In the genomic region with DNA sequence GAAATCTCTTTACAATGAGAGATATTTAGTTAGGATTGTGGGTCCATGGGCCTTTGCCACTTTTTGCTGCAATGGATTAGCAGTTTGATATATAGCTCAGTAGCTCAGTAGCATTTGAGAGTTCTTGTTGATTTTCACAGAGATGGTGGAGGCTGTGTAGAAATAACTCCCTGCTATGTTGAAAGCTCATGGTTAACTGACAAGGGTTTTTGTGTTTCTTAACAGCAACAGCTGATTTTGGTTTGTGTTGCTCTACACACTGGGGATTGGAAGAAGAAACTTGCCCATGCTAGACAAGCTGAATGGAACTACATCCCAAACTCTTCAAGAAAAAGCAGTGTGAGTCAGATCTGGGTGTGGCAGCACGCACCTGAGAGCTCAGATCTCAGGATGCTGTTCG, we compare ENCODE assay signal across 21 mouse cellular contexts. TPM values are rescaled to one million over a fixed set of nuclear protein-coding genes. Genes with fewer than 3 reads are reported as not detected.
"Had no signal": no experiment of that assay in that cellular context is flagged by ENCODE, and none has a peak within 500 bp of the region (broad histone marks: within the 10 kb centered on the region; RNA-seq: fewer than 3 reads in every experiment).

No protein-coding gene starts in this region.

- H3K9ac ChIP-seq: liver, embryonic 13.5 days; lung, embryonic 14.5 days; midbrain, embryonic 13.5 days; neural tube, embryonic 13.5 days had no signal

- H3K27ac ChIP-seq: left cerebral cortex, adult 2 months; liver, embryonic 13.5 days; midbrain, embryonic 13.5 days; neural tube, embryonic 13.5 days; stomach, postnatal 0 days had no signal

- H3K36me3 ChIP-seq: liver, embryonic 13.5 days; midbrain, embryonic 13.5 days; neural tube, embryonic 13.5 days had no signal

- H3K4me3 ChIP-seq: left cerebral cortex, adult 2 months; liver, embryonic 13.5 days; midbrain, embryonic 13.5 days; myocyte; neural tube, embryonic 13.5 days had no signal

- H3K27me3 ChIP-seq: liver, embryonic 13.5 days; midbrain, embryonic 13.5 days; neural tube, embryonic 13.5 days had no signal

- H3K4me1 ChIP-seq: liver, embryonic 13.5 days; midbrain, embryonic 13.5 days; neural tube, embryonic 13.5 days had no signal

- DNase-seq: kidney, adult 18-20 months; kidney, adult 9 months; kidney, postnatal 14 days; layer of hippocampus, postnatal 36 days; liver, embryonic 13.5 days; lung, embryonic 14.5 days; lung, postnatal 10 days; lung, postnatal 36 days; retina, postnatal 1 day; right cerebral cortex, postnatal 4 days; thymus, adult 2 months; thymus, postnatal 14 days; thymus, postnatal 4 days had no signal

RNA-seq across cellular contexts. Expression of a gene that starts 50.6 kb away (rescaled TPM):
- total RNA-seq: megakaryocyte-erythroid progenitor cell, adult 5-6 weeks; monocyte, adult 5-6 weeks; neutrophil, adult 5-6 weeks had no signal
- polyA plus RNA-seq: myocyte had no signal
